Mouse (Mus musculus): Measurements from ENCODE around the gene Olfr1115. TPM values are rescaled to one million over a fixed set of nuclear protein-coding genes. Genes with fewer than 3 reads are reported as not detected.
"Not testable (repeated sequence)": the region's sequence is repeated elsewhere in the genome, so short reads cannot be mapped to it uniquely, and the experiment has no call there.

The Olfr1115 gene
- not detected in 2 replicates for polyA plus RNA-seq (2015; fragmentation: Nextera tagmentation; extraction: Ambion mirVana)

- no peak for DNase-seq (ENCODE audit: low spot score)
Measured at GRCm38 (mm10) chr2:87247713-87248112, at the start of gene Olfr1115. Gene Olfr1115 (plus strand): TSS chr2:87248013.

GRCm38 (mm10) chr2:87208670-87209069, 39.1 kb upstream of the Olfr1115 start, which contains the start of gene Olfr1113:
Gene Olfr1113 (plus strand): TSS chr2:87208970.
- DNase-seq (ENCODE audit: low spot score) = no peak

GRCm38 (mm10) chr2:87267234-87267633, 19.4 kb downstream of the Olfr1115 start, which contains the start of gene Olfr1116:
Gene Olfr1116 (plus strand): TSS chr2:87267534.
- DNase-seq (ENCODE audit: low spot score) = no peak

- not testable (repeated sequence) for DNase-seq (ENCODE audit: low spot score)
Measured at GRCm38 (mm10) chr2:87293977-87294376, 46.2 kb downstream of the Olfr1115 start.

Small RNA genes lying within 50 kb of the gene (microRNA-seq; reads per million reads assigned to microRNA genes)
- not detected for gene Gm27438 (ENCODE audit: borderline number of aligned reads)

Other genes starting within 250 kb of the Olfr1115 start
- gene Olfr1102, start 249.6 kb upstream of the Olfr1115 start, polyA plus RNA-seq (2015; fragmentation: Nextera tagmentation; extraction: Ambion mirVana) = not detected in 2 replicates
- gene Olfr1104, start 220.9 kb upstream of the Olfr1115 start, polyA plus RNA-seq (2015; fragmentation: Nextera tagmentation; extraction: Ambion mirVana) = not detected in 2 replicates
- not detected in 2 replicates for gene Olfr1105, start 211.5 kb upstream of the Olfr1115 start, polyA plus RNA-seq (2015; fragmentation: Nextera tagmentation; extraction: Ambion mirVana)
- gene Olfr1106, start 195.7 kb upstream of the Olfr1115 start, polyA plus RNA-seq (2015; fragmentation: Nextera tagmentation; extraction: Ambion mirVana) = not detected in 2 replicates
- gene Olfr1107, start 172.2 kb upstream of the Olfr1115 start, polyA plus RNA-seq (2015; fragmentation: Nextera tagmentation; extraction: Ambion mirVana) = not detected in 2 replicates
- not detected in 2 replicates for gene Olfr1109, start 152.0 kb upstream of the Olfr1115 start, polyA plus RNA-seq (2015; fragmentation: Nextera tagmentation; extraction: Ambion mirVana)
- gene Olfr259, start 133.4 kb upstream of the Olfr1115 start, polyA plus RNA-seq (2015; fragmentation: Nextera tagmentation; extraction: Ambion mirVana) = not detected in 2 replicates
- gene Olfr1110, start 107.7 kb upstream of the Olfr1115 start, polyA plus RNA-seq (2015; fragmentation: Nextera tagmentation; extraction: Ambion mirVana) = not detected in 2 replicates
- gene Olfr1111, start 95.4 kb upstream of the Olfr1115 start, polyA plus RNA-seq (2015; fragmentation: Nextera tagmentation; extraction: Ambion mirVana) = not detected in 2 replicates
- gene Olfr1112, start 60.2 kb upstream of the Olfr1115 start, polyA plus RNA-seq (2015; fragmentation: Nextera tagmentation; extraction: Ambion mirVana) = not detected in 2 replicates
- gene Olfr1113, start 39.0 kb upstream of the Olfr1115 start, polyA plus RNA-seq (2015; fragmentation: Nextera tagmentation; extraction: Ambion mirVana) = not detected in 2 replicates
- not detected in 2 replicates for gene Olfr1116, start 19.5 kb downstream of the Olfr1115 start, polyA plus RNA-seq (2015; fragmentation: Nextera tagmentation; extraction: Ambion mirVana)
- not detected in 2 replicates for gene Olfr1118, start 59.6 kb downstream of the Olfr1115 start, polyA plus RNA-seq (2015; fragmentation: Nextera tagmentation; extraction: Ambion mirVana)
- not detected in 2 replicates for gene Olfr1120, start 106.8 kb downstream of the Olfr1115 start, polyA plus RNA-seq (2015; fragmentation: Nextera tagmentation; extraction: Ambion mirVana)
- gene Olfr1121, start 121.9 kb downstream of the Olfr1115 start, polyA plus RNA-seq (2015; fragmentation: Nextera tagmentation; extraction: Ambion mirVana) = not detected in 2 replicates
- not detected in 2 replicates for gene Olfr1122, start 137.8 kb downstream of the Olfr1115 start, polyA plus RNA-seq (2015; fragmentation: Nextera tagmentation; extraction: Ambion mirVana)
- gene Olfr1123, start 168.6 kb downstream of the Olfr1115 start, polyA plus RNA-seq (2015; fragmentation: Nextera tagmentation; extraction: Ambion mirVana) = not detected in 2 replicates
- gene Olfr1124, start 182.3 kb downstream of the Olfr1115 start, polyA plus RNA-seq (2015; fragmentation: Nextera tagmentation; extraction: Ambion mirVana) = 0.09 TPM in 1 of 2 replicates, not detected in the other
- not detected in 2 replicates for gene Olfr1126, start 205.9 kb downstream of the Olfr1115 start, polyA plus RNA-seq (2015; fragmentation: Nextera tagmentation; extraction: Ambion mirVana)
- not detected in 2 replicates for gene Pramel7, start 249.1 kb downstream of the Olfr1115 start, polyA plus RNA-seq (2015; fragmentation: Nextera tagmentation; extraction: Ambion mirVana)